ENCODE assay signal across 9 mouse cellular contexts in the genomic region with DNA sequence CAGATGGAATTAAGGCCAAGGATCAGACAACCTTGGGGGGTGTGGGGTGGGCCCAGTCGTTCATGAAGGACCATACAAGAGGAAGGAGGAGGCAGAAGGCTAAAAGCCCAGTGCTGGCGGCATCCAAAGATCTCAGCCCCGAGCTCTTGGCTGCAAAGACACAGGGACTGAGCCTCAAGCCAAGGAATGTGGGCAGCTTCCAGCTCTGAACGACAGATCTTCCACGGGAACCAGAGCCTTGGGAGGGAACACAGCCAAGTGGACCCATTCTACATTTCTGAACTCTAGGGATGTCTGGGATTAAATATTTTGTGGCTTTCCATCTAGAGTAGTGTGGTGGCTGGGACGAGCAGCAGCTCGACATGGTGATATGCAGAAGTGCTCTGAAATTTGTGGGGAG. TPM values are rescaled to one million over a fixed set of nuclear protein-coding genes. Genes with fewer than 3 reads are reported as not detected.
A peak's percentile ranks its signal among the peaks of the same experiment; 100 is the strongest.
DNase-seq lines count a peak whose midpoint lies in the region; ATAC-seq lines count a peak whose summit lies in the region.
"Had no signal": no experiment of that assay in that cellular context is flagged by ENCODE, and none has a peak within 500 bp of the region (broad histone marks: within the 10 kb centered on the region; RNA-seq: fewer than 3 reads in every experiment).

No protein-coding gene starts in this region.

- H3K9me3 ChIP-seq in hindbrain, embryonic 14.5 days (ENCODE audit: control insufficient read depth, low read length) = no peaks in the 10 kb centered on the region
- H3K9me3 ChIP-seq in hindbrain, embryonic 12.5 days (replicated peaks) = no peaks in the 10 kb centered on the region
- H3K9me3 ChIP-seq in heart, embryonic 16.5 days (replicated peaks; ENCODE audit: control insufficient read depth, low read length) = no peaks in the 10 kb centered on the region
- H3K9me3 ChIP-seq in midbrain, embryonic 15.5 days = no peaks in the 10 kb centered on the region
- H3K9me3 ChIP-seq: limb, embryonic 12.5 days had no signal

- no peaks in the 10 kb centered on the region for H3K27me3 ChIP-seq in hindbrain, embryonic 14.5 days (ENCODE audit: control insufficient read depth, insufficient read depth, low read length)
- no peaks in the 10 kb centered on the region for H3K27me3 ChIP-seq in hindbrain, embryonic 12.5 days
- no peaks in the 10 kb centered on the region for H3K27me3 ChIP-seq in heart, embryonic 16.5 days (ENCODE audit: control insufficient read depth, insufficient read depth, low read length)
- H3K27me3 ChIP-seq in midbrain, embryonic 15.5 days (replicated peaks) = no peaks in the 10 kb centered on the region
- H3K27me3 ChIP-seq: limb, embryonic 12.5 days had no signal

- H3K9ac ChIP-seq in hindbrain, embryonic 14.5 days = no peak overlapping the region
- no peak overlapping the region for H3K9ac ChIP-seq in hindbrain, embryonic 12.5 days
- H3K9ac ChIP-seq in heart, embryonic 16.5 days (ENCODE audit: low read length) = no peak overlapping the region
- H3K9ac ChIP-seq in midbrain, embryonic 15.5 days = no peak overlapping the region
- H3K9ac ChIP-seq: limb, embryonic 12.5 days had no signal

- ATAC-seq in hindbrain, embryonic 14.5 days (ENCODE audit: low FRiP score) = peak; percentile 23; the same call in 1 of the 2 replicates
- ATAC-seq in hindbrain, embryonic 12.5 days (ENCODE audit: low FRiP score) = no peak
- ATAC-seq in heart, embryonic 16.5 days (replicated peaks; ENCODE audit: extremely low read depth, insufficient read depth, low FRiP score) = no peak; the same call in 1 of the 2 replicates
- ATAC-seq in midbrain, embryonic 15.5 days (replicated peaks) = 0 out of 2 replicates have a peak, but pooled peaks have one; percentile 41

- 61% methylated on average over 7 of the region's 7 CpGs for WGBS in hindbrain, embryonic 14.5 days
- WGBS in hindbrain, embryonic 12.5 days = 79% methylated on average over 7 of the region's 7 CpGs
- 24% methylated on average over 7 of the region's 7 CpGs for WGBS in heart, embryonic 16.5 days
- WGBS in midbrain, embryonic 15.5 days = 67% methylated on average over 7 of the region's 7 CpGs

- peak overlapping the region; percentile 53 for H3K27ac ChIP-seq in hindbrain, embryonic 14.5 days
- no peak overlapping the region for H3K27ac ChIP-seq in hindbrain, embryonic 12.5 days
- H3K27ac ChIP-seq in heart, embryonic 16.5 days (ENCODE audit: low read length) = peak overlapping the region; percentile 59
- H3K27ac ChIP-seq in midbrain, embryonic 15.5 days = peak overlapping the region; percentile 57; the same call in 1 of the 2 replicates
- H3K27ac ChIP-seq: limb, embryonic 12.5 days had no signal

- H3K4me2 ChIP-seq in hindbrain, embryonic 14.5 days (replicated peaks) = no peak overlapping the region
- H3K4me2 ChIP-seq in hindbrain, embryonic 12.5 days (replicated peaks) = no peak overlapping the region
- no peak overlapping the region for H3K4me2 ChIP-seq in heart, embryonic 16.5 days (ENCODE audit: low read depth, low read length)
- H3K4me2 ChIP-seq in midbrain, embryonic 15.5 days = no peak overlapping the region
- H3K4me2 ChIP-seq: limb, embryonic 12.5 days had no signal

- H3K36me3 ChIP-seq in hindbrain, embryonic 14.5 days (replicated peaks; ENCODE audit: control insufficient read depth, insufficient read depth) = no peaks in the 10 kb centered on the region
- H3K36me3 ChIP-seq in hindbrain, embryonic 12.5 days = no peaks in the 10 kb centered on the region
- no peaks in the 10 kb centered on the region for H3K36me3 ChIP-seq in heart, embryonic 16.5 days (ENCODE audit: control insufficient read depth, insufficient read depth)
- H3K36me3 ChIP-seq in midbrain, embryonic 15.5 days (replicated peaks) = no peaks in the 10 kb centered on the region
- H3K36me3 ChIP-seq: limb, embryonic 12.5 days had no signal

- peak; percentile 61 for DNase-seq in hindbrain, embryonic 14.5 days (ENCODE audit: low spot score)
- peak; percentile 38 for DNase-seq in 3T3-L1 (ENCODE audit: low read depth, low spot score)
- DNase-seq in cerebellum, postnatal 10 days = peak; percentile 91 to 94
- DNase-seq in spleen, adult 12 weeks (ENCODE audit: low spot score) = no peak
- DNase-seq in right cerebral cortex, postnatal 14 days = no peak

- H3K4me1 ChIP-seq in hindbrain, embryonic 14.5 days (replicated peaks; ENCODE audit: control insufficient read depth, insufficient read depth, low read length) = peaks cover 27% of the 10 kb centered on the region
- H3K4me1 ChIP-seq in hindbrain, embryonic 12.5 days = peaks cover 23% of the 10 kb centered on the region
- H3K4me1 ChIP-seq in heart, embryonic 16.5 days (ENCODE audit: control insufficient read depth, insufficient read depth, low read length) = peaks cover 56% of the 10 kb centered on the region
- peaks cover 27% of the 10 kb centered on the region for H3K4me1 ChIP-seq in midbrain, embryonic 15.5 days

- no peak overlapping the region for H3K4me3 ChIP-seq in hindbrain, embryonic 14.5 days (replicated peaks; ENCODE audit: low read length)
- no peak overlapping the region for H3K4me3 ChIP-seq in hindbrain, embryonic 12.5 days
- no peak overlapping the region for H3K4me3 ChIP-seq in heart, embryonic 16.5 days (ENCODE audit: low read length)
- H3K4me3 ChIP-seq in midbrain, embryonic 15.5 days = no peak overlapping the region
- H3K4me3 ChIP-seq: limb, embryonic 12.5 days had no signal

RNA-seq across cellular contexts. Expression of a gene that starts 37.6 kb away (rescaled TPM):
- polyA plus RNA-seq in hindbrain, embryonic 14.5 days (2014; fragmentation: Nextera tagmentation; extraction: Ambion mirVana) = 41.7 and 59.5 TPM in 2 replicates
- 60.1 and 65.1 TPM in 2 replicates for polyA plus RNA-seq in hindbrain, embryonic 12.5 days (2016; fragmentation: Nextera tagmentation; extraction: Ambion mirVana)
- 29.9 and 31.5 TPM in 2 replicates for polyA plus RNA-seq in heart, embryonic 16.5 days (2015; fragmentation: Nextera tagmentation; extraction: Ambion mirVana)
- polyA plus RNA-seq in midbrain, embryonic 15.5 days (2015; fragmentation: Nextera tagmentation; extraction: Ambion mirVana) = 52.0 and 53.8 TPM in 2 replicates

RNA-seq across cellular contexts. Expression of a gene that starts 38.4 kb away (rescaled TPM):
- polyA plus RNA-seq in hindbrain, embryonic 14.5 days (2014; fragmentation: Nextera tagmentation; extraction: Ambion mirVana) = 32.4 and 32.8 TPM in 2 replicates
- 53.3 and 54.0 TPM in 2 replicates for polyA plus RNA-seq in hindbrain, embryonic 12.5 days (2016; fragmentation: Nextera tagmentation; extraction: Ambion mirVana)
- 29.7 and 30.1 TPM in 2 replicates for polyA plus RNA-seq in heart, embryonic 16.5 days (2015; fragmentation: Nextera tagmentation; extraction: Ambion mirVana)
- 28.3 and 29.2 TPM in 2 replicates for polyA plus RNA-seq in midbrain, embryonic 15.5 days (2015; fragmentation: Nextera tagmentation; extraction: Ambion mirVana)

Comparison
In these comparisons a context has a peak if more than half of its experiments do, and no peak if none do; other contexts are left out.
1. ATAC-seq: peak in hindbrain, embryonic 14.5 days (single experiment) and midbrain, embryonic 15.5 days (single experiment); none in hindbrain, embryonic 12.5 days (single experiment) and heart, embryonic 16.5 days (single experiment).
2. DNase-seq: peak in hindbrain, embryonic 14.5 days (single experiment), 3T3-L1 (single experiment) and cerebellum, postnatal 10 days (2 of 2); none in spleen, adult 12 weeks (single experiment) and right cerebral cortex, postnatal 14 days (single experiment).